Mouse (Mus musculus) kidney, embryonic 16.5 days (tissue): ENCODE data around the gene Arsa. TPM values are rescaled to one million over a fixed set of nuclear protein-coding genes. Genes with fewer than 3 reads are reported as not detected.

ENCODE experiments used
- ATAC-seq: fragments of 200-750 bp; cut with Nextera tagmentation; 2 replicates; pipeline ENCODE4 v1.8.0; 2017; ENCODE audit warnings: moderate TSS enrichment; ENCODE audit not compliant: low FRiP score, low TSS enrichment
- H3K27ac ChIP-seq: fragments of 300-500 bp; sonication (generic); 2 replicates; pipeline ENCODE4 v1.5.1; 2014; ENCODE audit warnings: low read length
- H3K27me3 ChIP-seq: fragments of 300-500 bp; sonication (generic); 2 replicates; pipeline ENCODE4 v1.6.1; 2014; ENCODE audit warnings: low read length, control low read depth, mixed read lengths; ENCODE audit not compliant: insufficient read depth
- H3K36me3 ChIP-seq: fragments of 300-500 bp; sonication (generic); 2 replicates; pipeline ENCODE4 v1.6.1; 2014; ENCODE audit warnings: low read length, control low read depth, mixed read lengths; ENCODE audit not compliant: insufficient read depth
- H3K4me1 ChIP-seq: fragments of 300-500 bp; sonication (generic); 2 replicates; pipeline ENCODE4 v1.6.1; 2014; ENCODE audit warnings: low read length, control low read depth, mixed read lengths; ENCODE audit not compliant: insufficient read depth
- H3K4me2 ChIP-seq: fragments of 300-500 bp; sonication (generic); replicated peaks from 2 replicates; pipeline ENCODE4 v1.6.1; 2014; ENCODE audit warnings: low read depth, low read length
- H3K4me3 ChIP-seq: fragments of 300-500 bp; sonication (generic); 2 replicates; pipeline ENCODE4 v1.5.1; 2014; ENCODE audit warnings: mild to moderate bottlenecking, low read length
- H3K9ac ChIP-seq: fragments of 300-500 bp; sonication (generic); replicated peaks from 2 replicates; pipeline ENCODE4 v1.6.1; 2014; ENCODE audit warnings: low read length
- H3K9me3 ChIP-seq: fragments of 300-500 bp; sonication (generic); 2 replicates; pipeline ENCODE4 v1.6.1; 2016; ENCODE audit warnings: low read length, control low read depth
- WGBS: fragments of 180-500 bp; shearing (Covaris S2); extraction: QIAGEN DNeasy Blood & Tissue Kit; methylation state at CpG from one replicate; pipeline ENCODE4 v1.1.7; 2014; 5-methylcytosine and 5-hydroxymethylcytosine counted together
- polyA plus RNA-seq: library from polyadenylated mRNA; unstranded; fragments of >200 nt; fragmentation: Nextera tagmentation; extraction: Ambion mirVana; gene quantifications from 2 replicates; pipeline ENCODE4 v1.2.1, GENCODE M21; 2015

Gene Arsa
- polyA plus RNA-seq, 1 experiment from 2014 or later, result 21.1 TPM

- H3K9ac ChIP-seq, result no peak overlapping the region
- H3K4me1 ChIP-seq, result no peaks in the 10 kb centered on the region
- ATAC-seq, result no peak
- no peaks in the 10 kb centered on the region for H3K27me3 ChIP-seq
- no peak overlapping the region for H3K27ac ChIP-seq
- no peak overlapping the region for H3K4me2 ChIP-seq
- 74% methylated on average over 7 of the region's 7 CpGs for WGBS
- no peaks in the 10 kb centered on the region for H3K36me3 ChIP-seq
- no peaks in the 10 kb centered on the region for H3K9me3 ChIP-seq
- no peak overlapping the region for H3K4me3 ChIP-seq
Observed at GRCm38 (mm10) chr15:89462176-89462575, 15.0 kb downstream of the Arsa start.

- Histone ChIP-seq H3K4me3 (no peak overlapping the region), H3K4me1 (no peaks in the 10 kb centered on the region), H3K27me3 (0 out of 2 replicates have a peak, but pooled peaks cover 2% of the 10 kb centered on the region), H3K27ac (no peak overlapping the region), H3K36me3 (no peaks in the 10 kb centered on the region), H3K9ac (no peak overlapping the region), H3K4me2 (no peak overlapping the region), H3K9me3 (no peaks in the 10 kb centered on the region)
- ATAC-seq, result no peak
- WGBS, result 84% methylated on average over 14 of the region's 15 CpGs
Observed at GRCm38 (mm10) chr15:89461321-89461720, 15.9 kb downstream of the Arsa start.

GRCm38 (mm10) chr15:89460298-89460697 is 16.9 kb downstream of the Arsa start:
- Histone ChIP-seq H3K9ac (no peak overlapping the region), H3K27me3 (0 out of 2 replicates have a peak, but pooled peaks cover 2% of the 10 kb centered on the region), H3K4me1 (no peaks in the 10 kb centered on the region), H3K4me3 (no peak overlapping the region), H3K36me3 (no peaks in the 10 kb centered on the region), H3K27ac (no peak overlapping the region), H3K4me2 (no peak overlapping the region), H3K9me3 (no peaks in the 10 kb centered on the region)
- ATAC-seq, result no peak
- 57% methylated on average over 9 of the region's 10 CpGs for WGBS

- Histone ChIP-seq H3K9me3 (no peaks in the 10 kb centered on the region), H3K4me1 (no peaks in the 10 kb centered on the region), H3K4me2 (no peak overlapping the region), H3K9ac (no peak overlapping the region), H3K36me3 (no peaks in the 10 kb centered on the region), H3K27ac (no peak overlapping the region), H3K27me3 (0 out of 2 replicates have a peak, but pooled peaks cover 2% of the 10 kb centered on the region), H3K4me3 (no peak overlapping the region)
- no peak for ATAC-seq
- WGBS, result 82% methylated on average over 7 of the region's 7 CpGs
Observed at GRCm38 (mm10) chr15:89459821-89460220, 17.4 kb downstream of the Arsa start.

GRCm38 (mm10) chr15:89458942-89459341 is 18.3 kb downstream of the Arsa start:
- Histone ChIP-seq H3K4me1 (peaks cover 8% of the 10 kb centered on the region), H3K9ac (no peak overlapping the region), H3K9me3 (no peaks in the 10 kb centered on the region), H3K27me3 (peaks cover 8% of the 10 kb centered on the region), H3K36me3 (no peaks in the 10 kb centered on the region), H3K4me3 (no peak overlapping the region), H3K27ac (no peak overlapping the region), H3K4me2 (no peak overlapping the region)
- 89% methylated on average over 15 of the region's 15 CpGs for WGBS
- no peak for ATAC-seq

GRCm38 (mm10) chr15:89455642-89456041 is 21.6 kb downstream of the Arsa start:
- H3K36me3 ChIP-seq, result no peaks in the 10 kb centered on the region
- H3K27ac ChIP-seq, result no peak overlapping the region
- peaks cover 13% of the 10 kb centered on the region for H3K4me1 ChIP-seq
- WGBS, result 68% methylated on average over 6 of the region's 6 CpGs
- no peak overlapping the region for H3K9ac ChIP-seq
- no peak overlapping the region for H3K4me2 ChIP-seq
- H3K4me3 ChIP-seq, result no peak overlapping the region
- no peak for ATAC-seq
- H3K9me3 ChIP-seq, result no peaks in the 10 kb centered on the region
- H3K27me3 ChIP-seq, result peaks cover 20% of the 10 kb centered on the region

- H3K4me2 ChIP-seq, result no peak overlapping the region
- H3K9me3 ChIP-seq, result no peaks in the 10 kb centered on the region
- H3K27me3 ChIP-seq, result peaks cover 20% of the 10 kb centered on the region
- no peak overlapping the region for H3K4me3 ChIP-seq
- 19% methylated on average over 5 of the region's 6 CpGs for WGBS
- no peak overlapping the region for H3K27ac ChIP-seq
- peaks cover 13% of the 10 kb centered on the region for H3K4me1 ChIP-seq
- H3K36me3 ChIP-seq, result no peaks in the 10 kb centered on the region
- ATAC-seq, result no peak
- no peak overlapping the region for H3K9ac ChIP-seq
Observed at GRCm38 (mm10) chr15:89454857-89455256, 22.4 kb downstream of the Arsa start.

GRCm38 (mm10) chr15:89453865-89454478 is 23.3 kb downstream of the Arsa start, which contains the start of gene Mapk8ip2:
TSS of gene Mapk8ip2 (plus strand) at chr15:89453913.
- no peaks in the 10 kb centered on the region for H3K9me3 ChIP-seq
- ATAC-seq, result peak; percentile 65
- H3K4me3 ChIP-seq, result peak within 1 kb of the TSS; percentile 52
- peak within 1 kb of the TSS; percentile 89 for H3K4me2 ChIP-seq
- H3K27me3 ChIP-seq, result peaks cover 20% of the 10 kb centered on the region
- H3K9ac ChIP-seq, result peak within 1 kb of the TSS; percentile 16; the same call in 1 of the 2 replicates
- H3K27ac ChIP-seq, result no peak within 1 kb of the TSS
- peaks cover 13% of the 10 kb centered on the region for H3K4me1 ChIP-seq
- under 1% methylated on average over 51 of the region's 53 CpGs for WGBS
- H3K36me3 ChIP-seq, result no peaks in the 10 kb centered on the region

GRCm38 (mm10) chr15:89452906-89453864 is 24.0 kb downstream of the Arsa start:
- Histone ChIP-seq H3K4me3 (peak overlapping the region; percentile 52), H3K9ac (no peak overlapping the region), H3K36me3 (no peaks in the 10 kb centered on the region), H3K4me2 (peak overlapping the region; percentile 89), H3K9me3 (no peaks in the 10 kb centered on the region), H3K27ac (no peak overlapping the region), H3K27me3 (peaks cover 20% of the 10 kb centered on the region), H3K4me1 (peaks cover 13% of the 10 kb centered on the region)
- ATAC-seq, result peak; percentile 75
- WGBS, result 4% methylated on average over 24 of the region's 24 CpGs
